Mouse (Mus musculus) forebrain, postnatal 0 days (tissue): ENCODE data around the gene Rnf144b. TPM values are rescaled to one million over a fixed set of nuclear protein-coding genes. Genes with fewer than 3 reads are reported as not detected.

Experiments
- ATAC-seq: fragments of 200-750 bp; cut with Nextera tagmentation; 2 replicates; pipeline ENCODE4 v1.8.0; 2017; ENCODE audit warnings: mild to moderate bottlenecking, moderate library complexity
- DNase-seq: peaks from one replicate; pipeline ENCODE4 v3.0.0-alpha.2; 2015
- H3K27ac ChIP-seq: fragments of 300-500 bp; sonication (generic); 2 replicates; pipeline ENCODE4 v1.5.1; 2014; ENCODE audit warnings: low read depth, mild to moderate bottlenecking, antibody characterized with exemption, low read length, moderate library complexity, mixed read lengths
- H3K27me3 ChIP-seq: fragments of 300-500 bp; sonication (generic); 2 replicates; pipeline ENCODE4 v1.6.1; 2014; ENCODE audit warnings: mild to moderate bottlenecking, low read length, mixed read lengths; ENCODE audit not compliant: insufficient read depth
- H3K36me3 ChIP-seq: fragments of 300-500 bp; sonication (generic); 2 replicates; pipeline ENCODE4 v1.6.1; 2014; ENCODE audit warnings: mild to moderate bottlenecking, moderate library complexity; ENCODE audit not compliant: insufficient read depth
- H3K4me1 ChIP-seq: fragments of 300-500 bp; sonication (generic); 2 replicates; pipeline ENCODE4 v1.6.1; 2014; ENCODE audit warnings: antibody characterized with exemption; ENCODE audit not compliant: insufficient read depth
- H3K4me2 ChIP-seq: fragments of 300-500 bp; sonication (generic); 2 replicates; pipeline ENCODE4 v1.6.1; 2014; ENCODE audit warnings: low read depth, mild to moderate bottlenecking, moderate library complexity
- H3K4me3 ChIP-seq: fragments of 300-500 bp; sonication (generic); 2 replicates; pipeline ENCODE4 v1.5.1; 2014; ENCODE audit warnings: low read depth, low read length, mixed read lengths
- H3K9ac ChIP-seq: fragments of 300-500 bp; sonication (generic); 2 replicates; pipeline ENCODE4 v1.6.1; 2014; ENCODE audit warnings: mild to moderate bottlenecking
- H3K9me3 ChIP-seq: fragments of 300-500 bp; sonication (generic); 2 replicates; pipeline ENCODE4 v1.6.1; 2016; ENCODE audit warnings: low read length
- CTCF ChIP-seq: sonication (generic); IDR thresholded peaks from 2 replicates; pipeline ENCODE4 v1.5.1; 2016; ENCODE audit warnings: antibody characterized with exemption, control low read depth, low read depth
- WGBS: fragments of 180-500 bp; shearing (Covaris S2); extraction: QIAGEN DNeasy Blood & Tissue Kit; methylation state at CpG from one replicate; pipeline ENCODE4 v1.1.7; 2014; 5-methylcytosine and 5-hydroxymethylcytosine counted together
- polyA plus RNA-seq: library from polyadenylated mRNA; unstranded; fragments of >200 nt; fragmentation: Nextera tagmentation; extraction: Ambion mirVana; gene quantifications from 2 replicates; pipeline ENCODE4 v1.2.1, GENCODE M21; 2015
- total RNA-seq: library from RNA; depleted of rRNA; stranded (reverse); fragments of >200 nt; gene quantifications from 2 replicates; pipeline ENCODE4 v1.2.3, GENCODE M21; 2014

Gene Rnf144b
- total and polyA plus RNA-seq, 2 experiments from 2014 or later: 1.5 to 4.0 TPM

- H3K9ac ChIP-seq: no peak overlapping the region
- H3K4me1 ChIP-seq: 0 out of 2 replicates have a peak, but pooled peaks cover 3% of the 10 kb centered on the region
- no peaks in the 10 kb centered on the region; the same call in 1 of the 2 replicates for H3K27me3 ChIP-seq
- no peak overlapping the region for H3K4me2 ChIP-seq
- DNase-seq (no peak), ATAC-seq (no peak)
- H3K9me3 ChIP-seq: no peaks in the 10 kb centered on the region
- H3K36me3 ChIP-seq: no peaks in the 10 kb centered on the region
- no peak overlapping the region for H3K4me3 ChIP-seq
- WGBS: 80% methylated on average over 9 of the region's 9 CpGs
- no peak overlapping the region; the same call in 1 of the 2 replicates for H3K27ac ChIP-seq
- no peak for TF ChIP-seq CTCF
Observed at GRCm38 (mm10) chr13:47225802-47226201, 103.3 kb downstream of the Rnf144b start.

- H3K4me2 ChIP-seq: no peak overlapping the region
- H3K27me3 ChIP-seq: no peaks in the 10 kb centered on the region; the same call in 1 of the 2 replicates
- no peak overlapping the region for H3K4me3 ChIP-seq
- DNase-seq: no peak
- no peaks in the 10 kb centered on the region for H3K9me3 ChIP-seq
- WGBS: 91% methylated on average over 5 of the region's 5 CpGs
- no peak for ATAC-seq
- H3K27ac ChIP-seq: no peak overlapping the region
- TF ChIP-seq CTCF: 0 out of 2 replicates have a peak, but pooled peaks have one; percentile 16
- H3K36me3 ChIP-seq: no peaks in the 10 kb centered on the region
- no peak overlapping the region for H3K9ac ChIP-seq
- 0 out of 2 replicates have a peak, but pooled peaks cover 3% of the 10 kb centered on the region for H3K4me1 ChIP-seq
Observed at GRCm38 (mm10) chr13:47226521-47226920, 104.1 kb downstream of the Rnf144b start.

- no peaks in the 10 kb centered on the region for H3K27me3 ChIP-seq
- H3K4me3 ChIP-seq: no peak overlapping the region
- no peak overlapping the region for H3K9ac ChIP-seq
- no peaks in the 10 kb centered on the region for H3K9me3 ChIP-seq
- DNase-seq (no peak), ATAC-seq (no peak)
- H3K4me1 ChIP-seq: 0 out of 2 replicates have a peak, but pooled peaks cover 3% of the 10 kb centered on the region
- no peak overlapping the region for H3K4me2 ChIP-seq
- no peak for TF ChIP-seq CTCF
- 94% methylated on average over 8 of the region's 8 CpGs for WGBS
- no peaks in the 10 kb centered on the region for H3K36me3 ChIP-seq
- no peak overlapping the region for H3K27ac ChIP-seq
Observed at GRCm38 (mm10) chr13:47228201-47228600, 105.7 kb downstream of the Rnf144b start.

GRCm38 (mm10) chr13:47228626-47229190 is 106.3 kb downstream of the Rnf144b start:
- no peaks in the 10 kb centered on the region for H3K36me3 ChIP-seq
- no peak for TF ChIP-seq CTCF
- H3K4me3 ChIP-seq: no peak overlapping the region
- no peak overlapping the region for H3K27ac ChIP-seq
- 88% methylated on average over 12 of the region's 12 CpGs for WGBS
- ATAC-seq (no peak), DNase-seq (no peak)
- no peaks in the 10 kb centered on the region for H3K27me3 ChIP-seq
- H3K9me3 ChIP-seq: no peaks in the 10 kb centered on the region
- H3K9ac ChIP-seq: no peak overlapping the region
- 0 out of 2 replicates have a peak, but pooled peaks cover 3% of the 10 kb centered on the region for H3K4me1 ChIP-seq
- H3K4me2 ChIP-seq: no peak overlapping the region

- no peaks in the 10 kb centered on the region for H3K4me1 ChIP-seq
- ATAC-seq (no peak), DNase-seq (no peak)
- no peak overlapping the region for H3K9ac ChIP-seq
- WGBS: 83% methylated on average over 6 of the region's 6 CpGs
- H3K4me3 ChIP-seq: no peak overlapping the region
- no peak overlapping the region for H3K27ac ChIP-seq
- TF ChIP-seq CTCF: no peak
- no peaks in the 10 kb centered on the region for H3K9me3 ChIP-seq
- H3K4me2 ChIP-seq: no peak overlapping the region
- no peaks in the 10 kb centered on the region for H3K36me3 ChIP-seq
- H3K27me3 ChIP-seq: no peaks in the 10 kb centered on the region
Observed at GRCm38 (mm10) chr13:47232163-47232562, 109.7 kb downstream of the Rnf144b start.

GRCm38 (mm10) chr13:47237376-47237775 is 114.9 kb downstream of the Rnf144b start:
- no peak for DNase-seq
- Histone ChIP-seq H3K4me3 (no peak overlapping the region), H3K27me3 (no peaks in the 10 kb centered on the region), H3K4me1 (no peaks in the 10 kb centered on the region), H3K27ac (no peak overlapping the region), H3K9ac (no peak overlapping the region), H3K36me3 (no peaks in the 10 kb centered on the region), H3K4me2 (no peak overlapping the region), H3K9me3 (no peaks in the 10 kb centered on the region)
- 79% methylated on average over 8 of the region's 8 CpGs for WGBS
- no peak for TF ChIP-seq CTCF
- ATAC-seq: no peak

- DNase-seq (no peak), ATAC-seq (no peak)
- H3K4me2 ChIP-seq: no peak overlapping the region
- H3K4me3 ChIP-seq: no peak overlapping the region
- H3K9ac ChIP-seq: no peak overlapping the region
- H3K9me3 ChIP-seq: no peaks in the 10 kb centered on the region
- no peak for TF ChIP-seq CTCF
- no peaks in the 10 kb centered on the region for H3K4me1 ChIP-seq
- H3K27me3 ChIP-seq: no peaks in the 10 kb centered on the region
- no peaks in the 10 kb centered on the region for H3K36me3 ChIP-seq
- H3K27ac ChIP-seq: no peak overlapping the region
- WGBS: 68% methylated on average over 17 of the region's 17 CpGs
Observed at GRCm38 (mm10) chr13:47238131-47238530, 115.7 kb downstream of the Rnf144b start.
